Mouse (Mus musculus) lung, postnatal 36 days (tissue): ENCODE data around the gene Ppie.
"Not testable (repeated sequence)": the region's sequence is repeated elsewhere in the genome, so short reads cannot be mapped to it uniquely, and the experiment has no call there.

Source experiments
- DNase-seq: peaks from one replicate; pipeline ENCODE4 v3.0.0; 2022; ENCODE audit warnings: mixed read lengths

The Ppie gene

DNA sequence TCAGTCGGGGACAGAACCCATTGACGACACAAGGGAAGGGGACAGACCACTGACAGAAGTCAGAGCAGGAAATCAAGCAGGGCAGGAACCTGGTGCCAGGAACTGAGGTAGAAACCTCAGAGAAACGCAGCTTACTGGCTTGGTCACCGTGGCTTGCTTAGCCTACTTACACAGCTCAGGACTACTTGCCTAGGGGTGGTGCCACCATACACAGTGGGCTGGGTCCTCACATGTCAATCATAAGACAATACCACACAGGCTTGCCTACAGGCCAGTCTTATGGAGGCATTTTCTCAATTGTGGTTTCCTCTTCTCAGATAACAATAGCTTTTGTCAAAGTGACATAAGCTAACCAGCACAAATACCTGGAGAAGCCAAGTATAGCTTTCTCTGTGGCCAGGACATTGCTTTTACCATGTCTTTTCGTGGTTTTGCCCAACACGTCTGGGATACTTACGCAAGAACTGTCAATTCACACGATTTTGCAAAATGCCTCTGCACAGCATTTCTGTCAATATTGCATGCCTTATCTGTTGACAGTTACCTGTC, 27.5 kb downstream of the Ppie start:
- no peak for DNase-seq

DNA sequence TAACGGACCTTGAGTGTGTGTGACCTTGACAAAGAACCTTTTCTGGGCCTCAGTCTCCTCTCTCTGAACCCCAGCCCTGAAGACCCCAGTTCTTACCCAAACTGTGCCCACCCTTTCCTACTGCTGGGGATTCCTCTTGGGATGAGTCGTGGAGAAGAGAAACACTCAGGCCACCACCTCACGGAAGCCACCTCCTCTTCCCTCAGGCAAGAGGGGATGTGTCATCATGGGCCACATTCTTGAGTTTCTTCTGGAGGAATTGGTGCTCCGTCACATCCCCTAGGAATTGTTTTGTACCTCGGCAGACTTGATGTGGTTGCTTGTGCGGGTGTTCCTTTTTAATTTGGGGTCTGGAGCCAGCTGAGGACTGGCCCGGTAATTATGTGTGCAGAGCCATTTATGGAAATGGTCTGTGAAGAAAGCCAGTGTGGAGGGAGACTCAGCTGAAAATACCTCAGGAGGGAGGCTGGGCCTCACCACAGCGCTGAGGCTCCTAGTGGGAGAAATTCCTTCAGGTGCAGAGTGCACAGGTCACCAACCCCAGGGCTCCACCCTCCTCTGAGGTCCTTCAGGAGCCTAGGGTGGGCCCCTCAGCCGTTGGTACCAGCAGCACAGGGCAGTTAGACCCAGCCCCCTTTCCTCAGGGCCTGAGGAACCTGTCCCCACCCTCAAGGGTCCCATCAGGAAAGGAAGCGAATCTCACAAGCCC, 28.3 kb downstream of the Ppie start:
- not testable (repeated sequence) for DNase-seq

DNA sequence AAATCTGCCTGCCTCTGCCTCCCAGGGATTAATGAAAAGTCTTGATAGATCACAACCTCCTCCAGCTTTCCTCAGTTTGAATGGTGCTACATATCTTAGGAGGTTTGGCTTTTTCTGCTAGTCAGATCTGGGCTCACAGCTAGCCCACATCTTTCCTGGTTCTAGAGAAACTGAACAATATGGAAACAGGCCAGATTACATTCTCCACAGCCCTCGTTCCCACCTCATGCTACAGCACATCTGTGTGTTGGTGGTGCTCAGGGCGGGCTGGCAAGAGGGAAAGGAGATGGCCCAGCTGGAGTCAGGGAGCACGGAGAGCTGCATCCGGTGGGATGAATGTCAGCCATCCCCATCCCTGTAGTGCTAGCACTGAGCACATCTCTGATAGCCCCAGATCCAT, 29.0 kb downstream of the Ppie start:
- no peak for DNase-seq

DNA sequence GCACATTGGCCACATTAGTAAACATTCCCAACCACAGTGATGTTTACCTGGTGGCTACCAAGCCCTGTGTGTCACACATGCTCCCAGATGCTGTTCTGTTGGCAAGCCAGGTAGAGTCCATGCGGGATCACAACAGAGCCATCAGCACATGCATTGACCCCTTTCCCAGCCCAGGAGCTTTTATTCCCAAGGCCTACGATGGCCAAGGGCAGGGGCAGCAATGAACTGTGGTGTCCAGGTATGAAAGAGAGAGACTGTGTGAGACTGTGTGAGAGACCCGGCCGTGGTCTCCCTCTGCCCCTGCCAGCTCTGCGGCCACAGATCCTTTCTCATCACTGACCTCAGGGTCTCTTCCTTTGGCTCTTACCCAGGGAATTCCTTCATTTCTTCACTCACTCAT, 31.7 kb downstream of the Ppie start:
- DNase-seq: peak; percentile 7

DNA sequence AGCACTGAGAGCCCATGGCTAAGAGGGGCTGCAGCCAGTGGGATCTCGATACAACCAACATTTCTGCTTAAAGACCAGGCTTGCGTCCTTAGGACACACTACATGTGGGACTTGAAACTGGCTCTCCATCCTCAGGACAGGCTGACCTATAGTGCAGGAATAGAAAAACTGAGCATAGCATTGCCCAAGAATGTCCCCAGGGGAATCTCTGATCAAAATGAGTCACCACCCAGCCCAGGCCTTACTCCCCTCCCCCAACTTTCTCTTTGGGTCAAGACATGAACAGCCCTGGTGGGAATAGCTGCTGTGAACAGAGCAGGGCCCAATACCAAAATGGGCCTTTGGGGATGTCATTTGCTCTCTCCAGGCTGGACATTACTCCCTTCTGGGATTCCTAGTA, 32.9 kb downstream of the Ppie start:
- DNase-seq: no peak

DNA sequence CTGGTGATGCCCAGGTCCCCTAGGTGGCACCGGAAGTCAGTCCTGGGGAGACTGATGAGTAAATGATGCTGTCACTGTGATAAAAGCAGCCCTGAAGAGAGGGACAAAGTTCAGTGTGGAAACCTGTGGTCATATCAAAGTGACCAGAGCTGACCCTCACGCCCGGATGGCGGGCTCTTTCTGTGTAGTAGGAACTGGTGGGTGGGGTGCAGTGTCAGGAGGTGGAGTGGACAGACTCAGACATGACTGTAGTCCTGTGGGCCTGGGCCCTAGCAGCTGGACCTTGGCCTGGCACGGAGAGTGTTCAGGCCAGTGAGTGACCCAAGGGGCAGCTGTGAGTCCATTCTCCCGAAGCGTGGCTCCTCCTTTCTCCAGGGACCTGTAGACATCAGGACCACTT, 33.8 kb downstream of the Ppie start:
- not testable (repeated sequence) for DNase-seq

DNA sequence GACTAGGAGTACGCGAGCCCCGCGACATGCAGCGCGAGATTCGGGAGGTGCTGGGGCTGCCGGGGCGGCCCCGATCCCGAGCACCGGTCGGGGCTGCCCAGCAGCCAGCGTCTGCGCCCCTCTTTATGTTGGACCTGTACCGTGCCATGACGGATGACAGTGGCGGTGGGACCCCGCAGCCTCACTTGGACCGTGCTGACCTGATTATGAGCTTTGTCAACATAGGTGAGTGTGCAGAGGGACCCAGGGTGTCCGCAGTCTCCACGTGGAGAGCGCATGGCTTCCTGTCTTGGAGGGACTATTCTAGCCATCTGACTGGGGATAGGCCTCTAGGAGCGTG, 34.3 kb downstream of the Ppie start:
- DNase-seq: no peak

DNA sequence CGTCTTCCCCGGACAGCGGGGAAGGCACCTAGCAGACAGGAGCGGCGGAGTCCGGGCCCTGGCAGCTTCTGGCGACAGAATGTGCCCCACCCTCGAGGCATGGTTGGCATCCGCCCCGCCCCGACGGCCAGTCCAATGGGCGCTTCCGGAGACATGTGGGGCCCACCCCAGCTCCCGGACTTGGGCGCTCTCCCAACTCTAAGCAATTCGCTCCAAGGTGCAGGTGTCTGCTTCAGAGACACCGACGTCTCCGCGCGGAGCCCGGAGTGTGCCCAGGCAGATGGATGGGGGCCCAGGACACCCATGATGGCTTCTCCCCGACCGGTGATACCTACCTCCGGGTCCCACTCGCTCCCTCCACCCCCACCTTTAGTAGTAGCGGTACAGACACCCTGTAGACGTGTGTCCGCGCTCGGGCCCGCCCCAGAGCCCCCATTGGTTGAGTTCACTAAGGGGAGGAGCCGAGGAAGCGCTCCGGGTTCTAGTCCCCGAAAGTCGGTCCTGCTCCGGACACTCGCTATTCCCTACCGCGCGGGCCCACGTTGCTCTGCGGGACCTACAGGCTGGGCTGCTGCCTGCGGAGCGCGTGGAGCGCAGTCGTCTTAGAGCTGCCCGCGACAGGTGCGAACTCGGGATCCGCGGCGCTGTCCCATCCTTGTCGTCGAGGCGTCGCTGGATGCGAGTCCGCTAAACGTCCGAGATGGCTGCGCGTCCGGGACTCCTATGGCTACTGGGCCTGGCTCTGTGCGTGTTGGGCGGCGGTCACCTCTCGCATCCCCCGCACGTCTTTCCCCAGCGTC, 34.9 kb downstream of the Ppie start, which contains the start of gene Bmp8b:
Gene Bmp8b (plus strand): TSS at position 515 of the 800 bp plus-strand sequence.
- peak; percentile 22 for DNase-seq

DNA sequence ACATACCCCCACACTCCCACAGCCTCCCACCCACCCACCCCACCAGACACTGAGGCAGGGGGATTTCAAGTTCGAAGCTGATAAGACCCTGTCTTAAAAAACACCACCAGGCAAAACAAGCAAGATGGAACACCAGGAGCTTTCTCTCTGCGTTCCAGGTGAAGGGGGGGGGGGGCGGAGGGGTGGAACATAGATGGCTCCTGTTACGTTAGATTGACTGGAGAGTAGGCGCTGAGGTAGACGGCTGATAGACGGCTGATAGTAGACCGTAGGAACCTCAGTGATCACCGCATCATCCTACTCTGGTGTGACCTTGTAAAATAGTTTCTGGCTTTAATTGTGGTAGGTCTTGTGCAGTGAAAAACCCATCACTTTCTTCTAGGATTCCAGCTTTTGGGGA, 45.9 kb downstream of the Ppie start:
- no peak for DNase-seq

DNA sequence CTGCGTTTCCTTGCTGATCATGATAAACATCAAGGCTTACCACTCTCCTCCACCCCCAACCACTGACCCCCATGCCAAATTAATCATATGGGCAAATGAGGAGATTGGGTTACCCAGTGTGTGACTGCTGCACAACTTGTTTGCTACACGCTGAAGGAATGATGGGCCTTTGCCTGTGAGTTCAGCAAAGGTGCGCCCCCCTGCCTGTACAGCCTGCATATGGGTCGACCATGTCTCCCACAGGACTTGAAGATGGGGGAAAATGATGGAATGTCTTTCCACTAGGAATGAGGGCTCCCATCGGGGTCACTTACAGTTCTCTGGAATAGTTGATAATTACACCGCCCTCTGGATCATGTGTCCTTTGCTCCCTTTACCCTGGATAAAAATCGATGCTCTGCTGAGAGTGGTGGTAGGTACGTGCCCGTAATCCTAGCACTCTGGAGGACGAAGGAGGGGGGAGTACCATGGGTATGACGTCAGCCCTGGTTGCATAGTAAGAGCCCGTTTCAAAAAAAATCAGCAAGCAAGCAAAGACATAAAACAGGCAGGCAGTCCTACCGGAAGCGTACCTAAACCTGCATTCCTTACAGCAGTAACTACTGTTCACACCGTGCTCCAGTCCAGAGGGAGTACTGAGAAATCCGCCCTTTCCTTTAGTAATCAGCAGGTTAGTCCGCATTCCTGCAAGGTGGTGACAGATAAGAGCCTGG, 46.5 kb downstream of the Ppie start:
- DNase-seq: peak; percentile 26

DNA sequence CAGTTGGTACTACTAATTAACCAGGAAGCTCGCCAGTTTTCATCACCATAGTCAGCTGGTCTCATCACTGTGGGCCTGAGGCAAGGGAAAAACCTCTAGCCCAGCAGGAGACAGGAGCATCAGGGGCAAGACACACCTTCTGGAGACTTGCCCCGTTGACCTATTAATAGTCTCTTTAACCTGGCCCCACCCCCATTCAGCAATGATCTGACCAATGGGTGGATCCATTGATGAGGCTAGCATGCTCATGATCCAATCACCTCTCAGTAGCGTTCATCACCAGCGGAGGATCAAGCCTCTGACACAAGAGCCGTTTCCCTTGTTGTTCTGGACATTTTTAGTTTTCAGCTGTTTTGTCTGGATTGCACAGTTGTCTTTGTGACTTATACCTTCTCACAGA, 47.1 kb downstream of the Ppie start:
- no peak for DNase-seq

DNA sequence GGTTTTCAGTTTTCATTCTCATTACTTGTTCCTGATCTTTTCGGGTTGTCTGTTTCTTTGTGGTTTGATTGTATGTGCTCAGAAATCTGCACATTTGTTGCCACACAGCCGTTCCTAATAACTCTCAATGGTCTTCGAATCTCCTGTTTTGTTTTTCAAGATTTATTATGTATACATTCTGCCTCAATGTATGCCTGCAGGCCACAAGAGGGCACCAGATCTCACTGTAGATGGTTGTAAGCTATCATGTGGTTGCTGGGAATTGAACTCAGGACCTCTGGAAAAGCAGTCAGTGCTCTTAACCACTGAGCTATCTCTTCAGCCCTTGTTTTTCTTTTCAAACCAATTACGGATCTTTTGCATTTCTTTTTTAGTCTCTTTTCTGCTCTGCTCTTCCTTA, 53.4 kb downstream of the Ppie start:
- no peak for DNase-seq

DNA sequence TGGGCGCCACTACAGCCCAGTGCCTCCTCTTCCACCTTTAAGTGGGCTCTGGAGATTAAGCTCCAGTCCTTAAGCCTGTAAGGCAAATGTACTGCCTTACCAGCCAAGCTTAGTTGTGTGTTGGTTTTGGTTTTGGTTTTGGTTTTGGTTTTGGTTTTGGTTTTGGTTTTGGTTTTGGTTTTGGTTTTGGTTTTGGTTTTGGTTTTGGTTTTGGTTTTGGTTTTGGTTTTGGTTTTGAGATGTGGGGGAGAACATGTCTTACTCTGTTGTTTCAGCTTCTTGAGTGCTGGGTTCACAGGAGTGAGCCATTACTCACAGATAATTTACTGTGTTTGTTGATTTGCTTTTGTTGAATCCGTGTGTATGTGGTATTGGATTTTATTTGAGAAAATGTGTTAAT, 54.5 kb downstream of the Ppie start:
- no peak for DNase-seq

DNA sequence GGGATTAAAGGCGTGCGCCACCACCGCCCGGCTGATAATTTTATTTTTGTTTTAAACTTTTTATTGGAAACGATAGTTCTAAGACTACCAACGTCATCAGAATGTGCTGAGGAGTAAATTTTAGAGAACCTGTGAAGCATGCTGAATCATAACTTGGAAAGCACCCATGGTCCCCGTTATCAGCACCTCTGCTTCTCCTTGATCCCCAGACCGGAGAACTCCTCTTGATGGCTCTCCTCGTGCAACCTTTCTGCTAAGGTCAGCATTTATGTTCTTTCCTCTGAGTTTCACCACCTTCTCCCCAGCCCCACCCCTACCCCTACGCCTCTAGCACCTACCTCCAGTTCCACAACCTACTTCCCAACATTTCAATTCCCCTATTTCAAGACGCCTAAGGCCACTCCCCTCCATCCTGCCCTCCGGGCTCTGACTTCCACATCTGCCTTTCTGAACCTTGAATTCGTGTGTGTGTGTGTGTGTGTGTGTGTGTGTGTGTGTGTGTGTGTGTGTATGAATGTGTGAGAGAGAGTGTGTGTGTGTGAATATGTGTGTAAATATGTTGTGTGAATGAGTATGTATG, 56.3 kb downstream of the Ppie start:
- no peak for DNase-seq

DNA sequence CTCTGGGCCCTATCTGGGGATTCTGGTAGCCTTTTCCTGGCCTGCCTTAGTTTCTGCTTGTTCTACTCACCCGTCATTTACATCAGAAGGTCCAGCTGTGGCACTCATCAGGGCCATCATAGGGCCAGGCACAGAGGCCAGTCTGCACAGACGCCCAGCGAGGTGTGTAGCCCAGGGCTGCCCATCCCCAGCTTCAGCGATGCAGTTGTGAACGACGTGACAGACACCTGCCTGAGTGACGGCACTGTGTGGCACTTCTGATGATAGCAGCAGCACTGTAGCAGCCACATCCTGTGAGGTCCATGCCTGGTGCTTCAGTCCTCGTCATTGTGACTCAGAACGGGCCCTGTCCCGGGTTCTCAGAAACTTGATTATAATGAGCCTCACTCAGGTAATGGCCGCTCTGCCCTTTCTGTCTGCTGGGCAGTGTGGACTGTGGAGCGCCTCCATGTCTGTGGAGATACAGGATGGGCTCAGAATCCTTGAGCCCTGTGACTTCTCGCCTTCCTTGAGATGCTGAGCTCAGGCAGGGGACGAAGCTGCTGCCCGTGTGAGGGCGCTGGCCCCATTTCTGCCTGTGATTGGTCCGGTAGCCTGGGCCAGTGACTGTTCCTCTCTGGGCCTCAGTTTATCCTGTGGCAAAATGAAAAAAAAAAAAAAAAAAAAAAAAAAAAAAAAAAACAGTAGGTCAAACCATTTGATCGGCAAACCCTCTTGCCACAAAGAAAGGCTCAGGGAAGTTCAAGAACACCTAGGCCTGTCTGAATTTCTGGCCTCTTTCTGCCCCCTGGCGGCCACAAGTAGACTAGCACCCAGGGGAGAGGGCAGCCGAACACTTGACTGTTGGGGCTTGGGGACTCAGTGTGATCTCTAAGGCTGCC, 57.2 kb downstream of the Ppie start:
- DNase-seq: peak; percentile 64

DNA sequence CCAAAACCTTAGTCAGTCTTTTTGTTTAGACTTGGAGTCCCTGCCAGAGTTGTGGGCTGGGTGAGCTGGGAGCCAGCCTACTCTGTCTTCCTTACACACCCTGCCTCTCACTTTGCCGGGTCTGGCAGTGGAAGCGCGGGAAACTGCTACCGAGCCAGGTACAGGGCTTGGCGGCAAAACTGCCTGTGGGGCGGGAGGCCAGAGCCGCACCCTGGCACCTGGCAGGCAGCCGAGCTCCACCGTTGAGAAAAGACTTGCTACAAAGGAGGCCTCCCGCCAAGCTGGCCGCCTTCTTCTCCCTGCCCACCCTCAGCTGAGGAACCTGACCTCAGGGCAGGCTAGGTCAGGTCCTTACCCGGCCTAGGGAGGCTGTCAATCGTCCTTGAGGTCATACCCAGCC, 59.0 kb downstream of the Ppie start:
- peak; percentile 80 for DNase-seq

DNA sequence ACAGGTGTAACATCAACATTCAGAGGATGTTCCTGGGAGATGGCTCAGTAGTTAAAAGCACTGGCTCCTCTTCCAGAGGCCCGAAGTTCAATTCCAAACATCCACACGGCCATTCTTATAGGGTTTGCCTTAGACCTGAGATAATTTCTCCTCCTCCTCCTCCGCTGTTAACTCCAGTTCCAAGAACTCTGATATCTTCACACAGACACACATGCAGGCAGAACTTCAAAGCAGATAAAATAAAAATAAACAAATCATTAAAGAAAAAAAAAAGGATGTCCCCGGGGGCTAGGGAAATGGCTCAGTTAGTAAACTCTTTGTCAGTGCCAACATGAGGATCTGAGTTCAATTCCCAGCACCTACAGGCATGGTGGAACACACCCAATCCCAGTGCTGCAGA, 61.5 kb downstream of the Ppie start:
- no peak for DNase-seq
